Mouse (Mus musculus) myocyte (in vitro differentiated cells): ENCODE measurements around the gene Macrod2. TPM values are rescaled to one million over a fixed set of nuclear protein-coding genes. Genes with fewer than 3 reads are reported as not detected.

Source experiments
- H3K27me3 ChIP-seq: one replicate; pipeline ENCODE4 v1.6.1; 2011; ENCODE audit not compliant: control insufficient read depth, insufficient read depth, insufficient read length
- H3K36me3 ChIP-seq: one replicate; pipeline ENCODE4 v1.6.1; 2011; ENCODE audit not compliant: control insufficient read depth, insufficient read depth
- H3K4me2 ChIP-seq: one replicate; pipeline ENCODE4 v1.6.1; 2011; ENCODE audit warnings: low read depth, control low read depth
- H3K4me3 ChIP-seq: one replicate; pipeline ENCODE4 v1.5.1; 2011; ENCODE audit warnings: mild to moderate bottlenecking, control low read depth, moderate library complexity
- H3K79me2 ChIP-seq: one replicate; pipeline ENCODE4 v1.6.1; 2011; ENCODE audit not compliant: control insufficient read depth, insufficient read depth
- H3ac ChIP-seq: one replicate; pipeline ENCODE4 v1.6.1; 2011; ENCODE audit not compliant: control insufficient read depth, insufficient read length
- CEBPB ChIP-seq: IDR thresholded peaks from 2 replicates; pipeline ENCODE4 v1.6.1; 2011; ENCODE audit warnings: mild to moderate bottlenecking, moderate library complexity; ENCODE audit not compliant: poor library complexity, insufficient read depth, severe bottlenecking
- E2F4 ChIP-seq: IDR thresholded peaks from one replicate; pipeline ENCODE4 v1.6.1; 2011; ENCODE audit warnings: mild to moderate bottlenecking, control low read depth, moderate library complexity; ENCODE audit not compliant: insufficient read depth
- MAX ChIP-seq: IDR thresholded peaks from one replicate; pipeline ENCODE4 v1.6.1; 2011; ENCODE audit warnings: low read depth, mild to moderate bottlenecking, control low read depth
- MYOD1 ChIP-seq, 3 experiments: IDR thresholded peaks; one replicate each; pipeline ENCODE4 v1.6.1; 2011; ENCODE audit warnings: control low read depth in 2 of 3, low read depth in 2 of 3, mild to moderate bottlenecking in 2 of 3, moderate library complexity in 1 of 3; ENCODE audit not compliant: insufficient read length in 2 of 3, control insufficient read depth in 1 of 3
- MYOG ChIP-seq, 3 experiments: IDR thresholded peaks; one replicate each; pipeline ENCODE4 v1.6.1; 2011; ENCODE audit warnings: control low read depth in 2 of 3, low read depth in 2 of 3, mild to moderate bottlenecking in 2 of 3; ENCODE audit not compliant: insufficient read length in 2 of 3, control insufficient read depth in 1 of 3, insufficient read depth in 1 of 3
- POLR2A ChIP-seq: IDR thresholded peaks from one replicate; pipeline ENCODE4 v1.6.1; 2011; ENCODE audit warnings: low read depth, mild to moderate bottlenecking, control low read depth, moderate library complexity; ENCODE audit not compliant: insufficient read length
- POLR2AphosphoS2 ChIP-seq: IDR thresholded peaks from one replicate; pipeline ENCODE4 v1.6.1; 2011; ENCODE audit warnings: low read depth, control low read depth; ENCODE audit not compliant: insufficient read length
- REST ChIP-seq: IDR thresholded peaks from one replicate; pipeline ENCODE4 v1.6.1; 2011; ENCODE audit warnings: mild to moderate bottlenecking, control low read depth, moderate library complexity; ENCODE audit not compliant: insufficient read depth, insufficient read length
- SRF ChIP-seq: IDR thresholded peaks from one replicate; pipeline ENCODE4 v1.6.1; 2011; ENCODE audit warnings: low read depth; ENCODE audit not compliant: control insufficient read depth, insufficient read length
- TCF12 ChIP-seq: IDR thresholded peaks from one replicate; pipeline ENCODE4 v1.6.1; 2011; ENCODE audit warnings: mild to moderate bottlenecking, control low read depth; ENCODE audit not compliant: poor library complexity, insufficient read depth, severe bottlenecking
- TCF3 ChIP-seq: IDR thresholded peaks from one replicate; pipeline ENCODE4 v1.6.1; 2011; ENCODE audit warnings: low read depth, control low read depth; ENCODE audit not compliant: insufficient read length
- USF1 ChIP-seq: IDR thresholded peaks from one replicate; pipeline ENCODE4 v1.6.1; 2011; ENCODE audit warnings: low read depth, mild to moderate bottlenecking, control low read depth, moderate library complexity
- polyA plus RNA-seq: library from polyadenylated mRNA; unstranded; fragments of >200 nt; fragmentation: generic; extraction: Trizol; gene quantifications from one replicate; pipeline ENCODE4 v1.2.1, GENCODE M21; 2012; ENCODE audit warnings: missing spikeins

The Macrod2 gene
- polyA plus RNA-seq, 1 experiment = 0.96 TPM

DNA sequence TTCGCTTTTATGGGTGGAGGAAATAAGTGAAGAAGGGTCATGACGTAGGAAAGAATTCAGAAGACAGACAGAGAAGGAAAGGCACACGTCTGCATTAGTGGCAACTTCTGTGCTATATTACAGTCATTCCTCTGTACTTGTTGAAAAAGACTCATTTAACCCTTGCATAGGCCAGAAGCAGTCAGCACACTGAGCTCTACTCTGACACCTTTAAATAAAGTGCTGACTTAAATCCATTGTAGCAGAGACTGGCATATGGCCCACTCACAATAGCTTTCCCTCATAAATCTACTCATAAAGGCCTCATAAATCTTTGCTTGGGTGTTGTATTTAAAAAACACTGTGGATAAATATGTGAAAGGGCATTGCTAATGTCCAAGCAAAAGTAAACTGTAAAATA is 1733.0 kb downstream of the Macrod2 start:
- TF ChIP-seq MYOD1 (IDR thresholded peaks at IDR 0.05; ENCODE audit: control insufficient read depth in 1 of 3, insufficient read length in 2 of 3, low read depth in 2 of 3) (no peak), CEBPB (no peak), TCF3 (no peak), POLR2A (no peak), E2F4 (no peak), TCF12 (no peak), REST (no peak), USF1 (no peak)

DNA sequence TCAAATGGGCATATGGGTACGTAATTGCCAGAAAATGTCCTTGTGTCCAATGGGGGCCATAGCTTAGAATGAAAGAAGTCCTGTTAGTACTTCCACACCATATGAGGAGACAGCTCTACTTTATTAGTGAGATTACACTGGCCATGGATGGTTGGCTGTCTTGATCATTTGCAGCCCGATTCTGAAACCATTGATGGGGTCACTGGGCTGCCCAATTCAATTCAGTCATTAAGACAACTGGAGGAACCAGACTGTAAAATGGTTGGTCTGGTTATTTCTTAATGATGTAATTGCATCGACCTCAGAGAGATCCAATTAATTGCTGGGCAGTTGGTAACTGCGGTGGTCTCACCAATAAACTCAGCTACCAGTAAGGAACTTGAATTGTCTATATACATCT is 1734.1 kb downstream of the Macrod2 start:
- Histone ChIP-seq H3K4me2 (no peak overlapping the region), H3K36me3 (no peaks in the 10 kb centered on the region), H3K79me2 (no peaks in the 10 kb centered on the region), H3K27me3 (no peaks in the 10 kb centered on the region), H3ac (no peak overlapping the region), H3K4me3 (no peak overlapping the region)
- TF ChIP-seq MYOG (IDR thresholded peaks at IDR 0.05; ENCODE audit: control insufficient read depth in 1 of 3, insufficient read depth in 1 of 3, insufficient read length in 2 of 3, low read depth in 2 of 3) (no peak), MAX (no peak), POLR2A (no peak), SRF (no peak), CEBPB (no peak), REST (no peak), E2F4 (no peak), MYOD1 (IDR thresholded peaks at IDR 0.05; ENCODE audit: control insufficient read depth in 1 of 3, insufficient read length in 2 of 3, low read depth in 2 of 3) (no peak), USF1 (no peak), TCF3 (no peak), TCF12 (no peak), POLR2AphosphoS2 (no peak)

More for the DNA sequence above, 1733.0 kb downstream of the Macrod2 start:
- H3K36me3 ChIP-seq = no peaks in the 10 kb centered on the region
- no peaks in the 10 kb centered on the region for H3K79me2 ChIP-seq
- no peak overlapping the region for H3K4me2 ChIP-seq
- H3K27me3 ChIP-seq = no peaks in the 10 kb centered on the region
- H3K4me3 ChIP-seq = no peak overlapping the region
- H3ac ChIP-seq = no peak overlapping the region

DNA sequence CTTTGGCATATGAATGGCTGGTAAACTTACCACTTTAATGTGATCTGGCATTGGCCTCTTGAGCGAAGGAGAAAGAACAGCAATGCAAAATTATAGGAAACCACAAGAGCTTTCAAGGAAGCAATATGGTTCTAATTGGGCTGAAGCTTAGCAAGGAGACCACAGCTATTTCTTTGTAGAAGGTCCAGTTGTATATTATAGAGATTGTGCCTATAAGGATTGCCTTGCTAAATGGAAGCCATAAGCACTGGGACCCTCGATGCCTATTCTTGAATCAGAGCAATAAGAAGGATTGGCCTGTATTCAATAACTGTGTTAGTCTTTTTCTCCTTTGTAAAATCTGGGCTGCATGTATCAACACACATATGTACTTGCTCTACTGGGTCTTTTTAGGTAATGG is 1754.2 kb downstream of the Macrod2 start:
- H3K36me3 ChIP-seq = no peaks in the 10 kb centered on the region
- no peak for TF ChIP-seq MYOG (IDR thresholded peaks at IDR 0.05; ENCODE audit: control insufficient read depth in 1 of 3, insufficient read depth in 1 of 3, insufficient read length in 2 of 3, low read depth in 2 of 3)
- no peak for TF ChIP-seq MYOD1 (IDR thresholded peaks at IDR 0.05; ENCODE audit: control insufficient read depth in 1 of 3, insufficient read length in 2 of 3, low read depth in 2 of 3)
- no peak for TF ChIP-seq MAX
- TF ChIP-seq REST = no peak
- TF ChIP-seq CEBPB = no peak
- TF ChIP-seq TCF3 = no peak
- no peak for TF ChIP-seq TCF12
- no peak for TF ChIP-seq POLR2AphosphoS2
- TF ChIP-seq USF1 = no peak
- no peak for TF ChIP-seq POLR2A
- TF ChIP-seq E2F4 = no peak
- no peak for TF ChIP-seq SRF
- no peak overlapping the region for H3K4me2 ChIP-seq
- no peak overlapping the region for H3ac ChIP-seq
- H3K79me2 ChIP-seq = no peaks in the 10 kb centered on the region
- H3K4me3 ChIP-seq = no peak overlapping the region
- no peaks in the 10 kb centered on the region for H3K27me3 ChIP-seq

DNA sequence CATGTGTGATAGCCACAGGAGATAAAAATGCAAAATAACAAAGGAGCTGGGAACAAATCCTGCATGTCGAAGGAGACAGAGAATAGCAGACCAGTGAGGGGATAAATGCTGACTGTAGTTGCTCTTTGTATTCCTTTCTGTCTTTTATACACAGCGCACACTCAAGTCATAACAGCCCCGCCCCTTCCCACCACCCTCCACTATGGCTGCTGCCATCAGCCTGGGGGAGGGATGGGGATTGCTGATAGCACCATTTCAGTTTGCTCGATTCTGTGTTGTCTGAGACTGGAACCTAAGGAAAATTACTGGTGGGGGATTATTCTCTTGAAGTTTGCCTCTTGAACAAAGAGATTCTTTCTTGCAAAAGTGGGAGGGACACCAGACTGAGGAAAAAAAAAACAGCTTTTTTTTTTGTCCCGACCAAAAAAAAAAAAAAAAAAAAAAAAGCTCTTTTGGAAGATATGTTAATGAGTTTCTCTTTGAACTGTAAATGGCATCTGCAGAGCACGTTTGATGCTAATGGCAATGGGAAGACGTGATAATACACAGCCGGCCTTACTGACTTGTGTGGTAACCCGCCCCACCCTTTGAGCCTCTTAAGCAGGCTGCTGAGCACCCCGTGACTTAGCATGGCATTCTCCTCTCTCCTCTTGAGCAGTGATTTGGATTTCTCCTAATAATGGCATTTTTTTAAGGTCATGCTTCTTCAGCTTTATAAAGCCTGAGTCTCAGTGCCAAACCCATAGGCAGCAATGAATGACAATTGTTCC is 1768.6 kb downstream of the Macrod2 start:
- H3K27me3 ChIP-seq = no peaks in the 10 kb centered on the region
- TF ChIP-seq REST = no peak
- no peak for TF ChIP-seq MYOD1 (IDR thresholded peaks at IDR 0.05; ENCODE audit: control insufficient read depth in 1 of 3, insufficient read length in 2 of 3, low read depth in 2 of 3)
- TF ChIP-seq TCF12 = no peak
- no peak for TF ChIP-seq POLR2A
- no peak for TF ChIP-seq POLR2AphosphoS2
- TF ChIP-seq TCF3 = no peak
- TF ChIP-seq MYOG (IDR thresholded peaks at IDR 0.05; ENCODE audit: control insufficient read depth in 1 of 3, insufficient read depth in 1 of 3, insufficient read length in 2 of 3, low read depth in 2 of 3) = no peak
- H3K36me3 ChIP-seq = no peaks in the 10 kb centered on the region
- no peak overlapping the region for H3ac ChIP-seq
- no peak overlapping the region for H3K4me2 ChIP-seq
- H3K4me3 ChIP-seq = no peak overlapping the region
- H3K79me2 ChIP-seq = no peaks in the 10 kb centered on the region
